Mouse (Mus musculus): ENCODE data around the gene Ctcf. TPM values are rescaled to one million over a fixed set of nuclear protein-coding genes. Genes with fewer than 3 reads are reported as not detected.

The Ctcf gene
- total RNA-seq, 1 experiment: 65.5 TPM

DNA sequence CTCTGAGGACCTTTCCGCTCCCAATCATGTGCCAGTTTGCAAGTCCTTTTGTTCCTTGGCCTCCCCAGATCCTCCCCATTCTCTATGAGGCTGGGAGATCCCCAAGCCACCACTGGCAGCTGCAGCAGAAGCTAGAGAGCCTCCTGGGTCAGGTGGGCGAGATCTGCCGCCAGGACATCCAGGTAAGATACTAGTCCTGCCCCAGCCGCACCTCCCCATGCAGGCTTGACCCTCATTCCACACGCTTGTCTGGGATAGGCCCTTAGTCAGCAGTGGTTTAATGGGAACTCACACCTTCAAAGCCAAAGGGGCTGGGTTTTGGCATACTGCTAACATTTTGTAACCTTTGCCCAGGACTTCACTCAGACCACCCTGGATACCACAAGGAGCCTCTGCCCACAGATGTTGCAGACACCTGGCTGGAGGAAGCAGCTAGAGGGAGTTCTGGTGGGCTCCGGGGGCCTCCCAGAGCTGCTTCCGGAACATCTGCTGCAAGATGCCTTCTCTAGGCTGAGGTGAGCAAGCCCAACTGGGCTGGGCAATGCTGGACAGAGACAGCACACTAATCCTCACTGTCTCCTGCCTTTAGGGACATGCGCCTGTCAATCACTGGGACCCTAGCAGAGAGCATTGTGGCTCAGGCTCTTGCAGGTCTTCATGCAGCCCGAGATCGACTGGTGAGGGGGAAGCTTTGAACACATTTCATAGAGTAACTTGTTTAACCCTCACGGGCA is 56.2 kb downstream of the Ctcf start:
- H3K9ac ChIP-seq (ENCODE audit: insufficient read depth, low read depth, low read length, poor library complexity, severe bottlenecking): no peak overlapping the region
- no peak for DNase-seq (ENCODE audit: low read depth, low spot score)
- peaks cover 6% of the 10 kb centered on the region; the same call in 1 of the 2 replicates for H3K36me3 ChIP-seq (ENCODE audit: control insufficient read depth, insufficient read depth, low read length, poor library complexity, severe bottlenecking)
- peaks cover under 1 to 7% of the 10 kb centered on the region in 2 experiments; a peak in 3 of 4 replicates for H3K4me1 ChIP-seq (ENCODE audit: control insufficient read depth in 2 of 2, insufficient read depth in 2 of 2, low read length in 2 of 2, poor library complexity in 1 of 2)
- TF ChIP-seq MAFK (IDR thresholded peaks at IDR 0.05; ENCODE audit: insufficient read depth, low read depth, low read length) (no peak), HCFC1 (IDR thresholded peaks at IDR 0.05; ENCODE audit: borderline replicate concordance, insufficient read depth, low read length) (no peak), ZC3H11A (IDR thresholded peaks at IDR 0.05; ENCODE audit: borderline replicate concordance, low read depth, low read length) (no peak), CHD2 (IDR thresholded peaks at IDR 0.05; ENCODE audit: low read depth, low read length) (no peak), ZNF384 (IDR thresholded peaks at IDR 0.05; ENCODE audit: low read depth, low read length) (no peak)
- H3K4me3 ChIP-seq (ENCODE audit: insufficient read depth in 1 of 2, low read depth in 1 of 2, low read length in 2 of 2, poor library complexity in 1 of 2, severe bottlenecking in 1 of 2): no peak overlapping the region
- H3K9me3 ChIP-seq (ENCODE audit: control insufficient read depth, insufficient read depth, low read depth, low read length): no peaks in the 10 kb centered on the region
- no peak overlapping the region for H3K27ac ChIP-seq (ENCODE audit: insufficient read depth, low read depth, low read length, poor library complexity, severe bottlenecking)
- in situ Hi-C loops (cut with MboI; ENCODE audit: low sequenced_read_pairs in 2 of 2, unreplicated experiment in 2 of 2): no loop called here

DNA sequence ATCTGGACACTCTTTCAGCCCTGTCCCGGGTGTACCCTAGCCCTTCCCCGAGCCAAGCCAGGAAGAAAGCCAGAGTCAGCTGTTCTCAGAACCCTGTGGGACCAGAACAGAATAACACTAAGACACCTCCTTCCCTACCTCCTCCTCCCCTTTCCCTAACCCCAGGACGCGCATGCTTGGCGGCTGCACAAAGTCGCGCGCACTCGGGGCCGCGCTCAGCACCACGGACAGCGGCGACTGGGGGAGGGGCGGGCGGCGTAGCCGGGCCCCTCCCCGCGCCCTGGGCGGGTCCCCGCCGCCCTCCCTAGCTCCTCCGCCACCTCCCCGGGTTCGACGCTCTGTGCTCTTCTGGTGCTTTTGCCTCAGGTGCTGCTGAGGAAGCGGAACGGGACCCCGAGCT is 57.3 kb downstream of the Ctcf start:
- DNase-seq (ENCODE audit: low read depth, low spot score): peak; percentile 60
- peak overlapping the region; percentile 58 to 67 for H3K4me3 ChIP-seq (ENCODE audit: insufficient read depth in 1 of 2, low read depth in 1 of 2, low read length in 2 of 2, poor library complexity in 1 of 2, severe bottlenecking in 1 of 2)
- peaks cover 12% of the 10 kb centered on the region; the same call in 1 of the 2 replicates for H3K36me3 ChIP-seq (ENCODE audit: control insufficient read depth, insufficient read depth, low read length, poor library complexity, severe bottlenecking)
- in situ Hi-C loops (cut with MboI; ENCODE audit: low sequenced_read_pairs in 2 of 2, unreplicated experiment in 2 of 2): no loop called here
- no peak overlapping the region for H3K27ac ChIP-seq (ENCODE audit: insufficient read depth, low read depth, low read length, poor library complexity, severe bottlenecking)
- peaks cover 0 to 2% of the 10 kb centered on the region in 2 experiments; a peak in 2 of 4 replicates for H3K4me1 ChIP-seq (ENCODE audit: control insufficient read depth in 2 of 2, insufficient read depth in 2 of 2, low read length in 2 of 2, poor library complexity in 1 of 2)
- no peak overlapping the region for H3K9ac ChIP-seq (ENCODE audit: insufficient read depth, low read depth, low read length, poor library complexity, severe bottlenecking)
- TF ChIP-seq MAFK (IDR thresholded peaks at IDR 0.05; ENCODE audit: insufficient read depth, low read depth, low read length): no peak
- no peak for TF ChIP-seq CHD2 (IDR thresholded peaks at IDR 0.05; ENCODE audit: low read depth, low read length)
- TF ChIP-seq ZC3H11A (IDR thresholded peaks at IDR 0.05; ENCODE audit: borderline replicate concordance, low read depth, low read length): no peak
- TF ChIP-seq HCFC1 (IDR thresholded peaks at IDR 0.05; ENCODE audit: borderline replicate concordance, insufficient read depth, low read length): no peak; the same call in 1 of the 2 replicates
- no peak for TF ChIP-seq ZNF384 (IDR thresholded peaks at IDR 0.05; ENCODE audit: low read depth, low read length)
- no peaks in the 10 kb centered on the region for H3K9me3 ChIP-seq (ENCODE audit: control insufficient read depth, insufficient read depth, low read depth, low read length)

DNA sequence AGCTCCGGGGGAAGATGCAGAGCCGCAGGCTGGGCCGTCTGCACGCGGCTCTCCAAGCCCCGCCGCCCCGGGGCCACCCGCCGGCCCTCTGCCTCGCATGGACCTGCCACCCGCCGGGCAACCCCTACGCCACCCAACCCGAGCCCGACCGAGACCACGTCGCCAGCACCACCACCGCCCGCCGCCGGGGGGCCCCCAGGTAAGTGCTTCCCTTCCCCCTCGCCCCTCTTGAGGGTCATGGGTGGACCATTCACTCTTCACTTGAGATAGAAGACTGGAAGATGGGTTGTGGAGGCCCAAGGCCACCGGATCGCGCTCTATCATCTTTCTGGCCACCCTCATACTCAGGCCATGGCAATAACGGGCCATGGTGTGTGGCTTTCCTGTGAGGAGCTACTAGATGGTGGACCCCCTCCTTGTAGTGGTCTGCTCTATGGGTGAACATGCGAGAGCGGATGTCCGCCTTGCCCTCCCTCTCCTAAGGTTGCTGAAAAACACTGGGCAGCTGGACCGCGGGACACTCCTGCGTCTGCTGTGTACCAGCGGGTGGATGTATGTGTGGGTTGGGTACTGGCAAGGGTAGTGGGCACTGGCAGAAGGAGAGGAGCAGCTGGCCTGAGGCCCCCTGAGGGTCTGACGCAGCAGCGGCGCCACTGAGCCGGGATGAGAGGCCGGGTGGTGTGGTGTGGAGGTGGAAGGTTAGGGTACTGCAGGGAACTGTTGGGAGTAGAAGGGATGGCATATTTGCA is 57.9 kb downstream of the Ctcf start:
- H3K4me1 ChIP-seq (ENCODE audit: control insufficient read depth in 2 of 2, insufficient read depth in 2 of 2, low read length in 2 of 2, poor library complexity in 1 of 2): peaks cover 0 to 2% of the 10 kb centered on the region in 2 experiments; a peak in 1 of 4 replicates
- H3K4me3 ChIP-seq (ENCODE audit: insufficient read depth in 1 of 2, low read depth in 1 of 2, low read length in 2 of 2, poor library complexity in 1 of 2, severe bottlenecking in 1 of 2): peak overlapping the region; percentile 58 to 67
- no peak overlapping the region for H3K27ac ChIP-seq (ENCODE audit: insufficient read depth, low read depth, low read length, poor library complexity, severe bottlenecking)
- TF ChIP-seq MAFK (IDR thresholded peaks at IDR 0.05; ENCODE audit: insufficient read depth, low read depth, low read length): no peak
- no peak for TF ChIP-seq ZNF384 (IDR thresholded peaks at IDR 0.05; ENCODE audit: low read depth, low read length)
- no peak for TF ChIP-seq HCFC1 (IDR thresholded peaks at IDR 0.05; ENCODE audit: borderline replicate concordance, insufficient read depth, low read length)
- no peak for TF ChIP-seq ZC3H11A (IDR thresholded peaks at IDR 0.05; ENCODE audit: borderline replicate concordance, low read depth, low read length)
- no peak for TF ChIP-seq CHD2 (IDR thresholded peaks at IDR 0.05; ENCODE audit: low read depth, low read length)
- no peak overlapping the region for H3K9ac ChIP-seq (ENCODE audit: insufficient read depth, low read depth, low read length, poor library complexity, severe bottlenecking)
- DNase-seq (ENCODE audit: low read depth, low spot score): no peak
- H3K36me3 ChIP-seq (ENCODE audit: control insufficient read depth, insufficient read depth, low read length, poor library complexity, severe bottlenecking): peaks cover 14% of the 10 kb centered on the region; the same call in 1 of the 2 replicates
- no peaks in the 10 kb centered on the region for H3K9me3 ChIP-seq (ENCODE audit: control insufficient read depth, insufficient read depth, low read depth, low read length)
- in situ Hi-C loops (cut with MboI; ENCODE audit: low sequenced_read_pairs in 2 of 2, unreplicated experiment in 2 of 2): no loop called here

DNA sequence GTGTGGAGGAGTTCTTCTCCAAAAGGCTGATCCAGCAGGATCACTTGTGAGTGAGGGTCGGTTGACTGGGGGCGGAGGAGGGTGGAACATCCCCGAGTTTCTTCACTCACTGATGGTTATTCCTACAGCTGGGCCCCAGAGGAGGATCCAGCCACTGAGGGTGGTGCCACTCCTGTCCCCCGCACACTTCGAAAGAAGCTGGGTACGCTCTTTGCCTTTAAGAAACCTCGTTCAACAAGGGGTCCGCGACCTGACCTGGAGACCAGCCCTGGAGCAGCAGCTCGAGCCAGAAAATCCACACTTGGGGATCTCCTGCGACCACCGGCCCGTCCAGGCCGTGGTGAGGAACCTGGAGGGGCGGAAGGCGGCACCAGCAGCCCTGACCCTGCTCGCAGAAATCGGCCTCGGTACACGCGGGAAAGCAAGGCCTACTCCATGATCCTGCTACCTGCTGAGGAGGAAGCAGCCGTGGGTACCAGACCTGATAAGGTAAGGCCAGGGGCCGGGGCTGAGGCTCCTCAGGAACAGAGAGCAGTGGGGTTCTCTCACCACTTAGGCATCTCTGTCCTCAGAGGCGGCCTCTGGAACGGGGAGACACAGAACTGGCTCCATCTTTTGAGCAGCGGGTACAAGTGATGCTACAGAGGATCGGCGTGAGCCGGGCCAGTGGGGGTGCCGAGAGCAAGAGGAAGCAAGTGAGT is 58.9 kb downstream of the Ctcf start:
- in situ Hi-C loops (cut with MboI; ENCODE audit: low sequenced_read_pairs in 2 of 2, unreplicated experiment in 2 of 2): no loop called here
- Histone ChIP-seq H3K4me3 (ENCODE audit: insufficient read depth in 1 of 2, low read depth in 1 of 2, low read length in 2 of 2, poor library complexity in 1 of 2, severe bottlenecking in 1 of 2) (peak overlapping the region in 1 of 2 experiments; percentile 24; a peak in 1 of 4 replicates), H3K4me1 (ENCODE audit: control insufficient read depth in 2 of 2, insufficient read depth in 2 of 2, low read length in 2 of 2, poor library complexity in 1 of 2) (peaks cover 2 to 4% of the 10 kb centered on the region in 2 experiments; a peak in 1 of 4 replicates), H3K9me3 (ENCODE audit: control insufficient read depth, insufficient read depth, low read depth, low read length) (no peaks in the 10 kb centered on the region), H3K27ac (ENCODE audit: insufficient read depth, low read depth, low read length, poor library complexity, severe bottlenecking) (no peak overlapping the region), H3K36me3 (ENCODE audit: control insufficient read depth, insufficient read depth, low read length, poor library complexity, severe bottlenecking) (peaks cover 14% of the 10 kb centered on the region; the same call in 1 of the 2 replicates), H3K9ac (ENCODE audit: insufficient read depth, low read depth, low read length, poor library complexity, severe bottlenecking) (no peak overlapping the region)
- TF ChIP-seq HCFC1 (IDR thresholded peaks at IDR 0.05; ENCODE audit: borderline replicate concordance, insufficient read depth, low read length): no peak
- TF ChIP-seq MAFK (IDR thresholded peaks at IDR 0.05; ENCODE audit: insufficient read depth, low read depth, low read length): no peak
- TF ChIP-seq ZC3H11A (IDR thresholded peaks at IDR 0.05; ENCODE audit: borderline replicate concordance, low read depth, low read length): no peak
- TF ChIP-seq ZNF384 (IDR thresholded peaks at IDR 0.05; ENCODE audit: low read depth, low read length): no peak
- no peak for TF ChIP-seq CHD2 (IDR thresholded peaks at IDR 0.05; ENCODE audit: low read depth, low read length)
- no peak for DNase-seq (ENCODE audit: low read depth, low spot score)

Measured in ES-E14 (cell line).